Mouse (Mus musculus): ENCODE measurements around the gene Ada. TPM values are rescaled to one million over a fixed set of nuclear protein-coding genes. Genes with fewer than 3 reads are reported as not detected.

The Ada gene
- polyA plus RNA-seq, 1 experiment from 2014 or later = 7.3 TPM

DNA sequence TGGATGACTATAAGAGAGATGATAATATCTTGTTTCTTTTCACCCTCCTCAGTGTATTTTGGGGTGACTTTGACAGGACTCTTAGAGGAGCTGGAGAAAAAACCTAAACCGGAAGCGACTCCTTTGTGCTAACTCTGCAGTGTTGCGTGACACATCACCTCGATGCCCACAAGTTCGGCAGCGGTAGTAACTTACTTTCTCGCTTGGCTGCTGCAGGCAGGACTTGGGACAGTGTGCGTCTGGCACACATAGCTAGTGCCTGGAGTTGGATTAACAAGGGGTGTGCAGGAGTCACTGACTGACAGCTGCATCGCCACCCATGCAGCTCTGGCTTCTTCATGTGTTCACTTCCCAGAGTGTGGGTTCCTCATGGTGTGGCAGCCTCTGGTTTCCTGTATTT, 40.0 kb downstream of the Ada start:
- Histone ChIP-seq H3K36me3 (replicated peaks) (peaks cover 13% of the 10 kb centered on the region), H3K9me3 (no peaks in the 10 kb centered on the region), H3K4me2 (no peak overlapping the region), H3K27ac (no peak overlapping the region), H3K4me3 (replicated peaks) (no peak overlapping the region), H3K27me3 (no peaks in the 10 kb centered on the region), H3K9ac (no peak overlapping the region), H3K4me1 (no peaks in the 10 kb centered on the region; the same call in 1 of the 2 replicates)
- 92% methylated on average over 9 of the region's 9 CpGs for WGBS
- ATAC-seq (ENCODE audit: low FRiP score) = no peak

DNA sequence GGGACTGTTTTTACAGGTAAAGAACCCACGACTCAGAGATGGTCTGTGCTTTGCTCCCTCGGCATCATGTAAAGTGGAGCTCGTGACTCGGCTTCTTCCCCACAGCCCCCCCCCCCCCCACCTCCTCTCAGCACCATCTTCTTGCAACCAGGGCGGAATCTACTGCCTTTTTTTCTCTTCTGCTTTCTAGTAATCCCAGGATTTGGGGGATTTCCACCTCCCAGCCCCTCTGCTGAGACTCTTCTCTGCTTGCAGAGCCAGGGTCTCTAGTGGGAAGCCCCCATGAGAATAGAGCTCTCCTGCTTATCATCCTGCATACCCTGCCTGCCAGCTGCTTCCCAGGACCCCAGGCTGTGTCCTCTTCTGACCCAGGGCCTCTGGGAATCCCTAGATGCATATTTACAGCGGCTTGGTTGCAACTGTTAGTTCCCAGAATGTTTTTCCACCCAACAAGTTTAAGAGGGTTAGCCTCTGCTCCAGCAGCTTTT, 41.2 kb downstream of the Ada start:
- no peak for ATAC-seq (ENCODE audit: low FRiP score)

DNA sequence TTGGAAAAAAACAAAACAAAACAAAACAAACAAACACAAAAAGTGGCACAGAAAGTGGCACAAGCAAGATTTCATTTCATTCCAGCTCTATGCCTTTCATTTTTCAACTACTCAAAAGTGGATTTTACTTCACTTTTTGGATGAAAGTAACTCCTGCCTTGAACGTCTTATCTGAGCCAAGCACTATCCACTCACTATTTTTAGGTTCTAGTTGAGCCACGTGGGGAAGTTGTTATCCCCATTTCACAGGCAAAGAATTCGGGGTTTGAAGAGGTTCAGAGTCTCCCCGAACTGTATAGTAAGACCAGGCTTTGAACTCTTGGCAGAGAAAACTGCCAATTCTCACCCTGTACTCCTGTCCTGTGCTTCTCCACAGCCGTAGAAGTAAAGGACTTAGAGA, 41.7 kb downstream of the Ada start:
- no peak overlapping the region for H3K9ac ChIP-seq
- H3K27ac ChIP-seq = no peak overlapping the region
- H3K27me3 ChIP-seq = no peaks in the 10 kb centered on the region
- 90% methylated on average over 5 of the region's 5 CpGs for WGBS
- peaks cover 22% of the 10 kb centered on the region for H3K36me3 ChIP-seq (replicated peaks)
- H3K4me2 ChIP-seq = no peak overlapping the region
- ATAC-seq (ENCODE audit: low FRiP score) = no peak
- H3K9me3 ChIP-seq = no peaks in the 10 kb centered on the region
- H3K4me1 ChIP-seq = no peaks in the 10 kb centered on the region; the same call in 1 of the 2 replicates
- no peak overlapping the region for H3K4me3 ChIP-seq (replicated peaks)

More for the DNA sequence above, 41.2 kb downstream of the Ada start:
- H3K4me3 ChIP-seq (replicated peaks) = no peak overlapping the region
- WGBS = 89% methylated on average over 6 of the region's 6 CpGs
- no peak overlapping the region for H3K4me2 ChIP-seq
- H3K27me3 ChIP-seq = no peaks in the 10 kb centered on the region
- no peak overlapping the region for H3K27ac ChIP-seq
- H3K9ac ChIP-seq = no peak overlapping the region
- no peaks in the 10 kb centered on the region for H3K9me3 ChIP-seq
- no peaks in the 10 kb centered on the region; the same call in 1 of the 2 replicates for H3K4me1 ChIP-seq
- H3K36me3 ChIP-seq (replicated peaks) = peaks cover 22% of the 10 kb centered on the region

DNA sequence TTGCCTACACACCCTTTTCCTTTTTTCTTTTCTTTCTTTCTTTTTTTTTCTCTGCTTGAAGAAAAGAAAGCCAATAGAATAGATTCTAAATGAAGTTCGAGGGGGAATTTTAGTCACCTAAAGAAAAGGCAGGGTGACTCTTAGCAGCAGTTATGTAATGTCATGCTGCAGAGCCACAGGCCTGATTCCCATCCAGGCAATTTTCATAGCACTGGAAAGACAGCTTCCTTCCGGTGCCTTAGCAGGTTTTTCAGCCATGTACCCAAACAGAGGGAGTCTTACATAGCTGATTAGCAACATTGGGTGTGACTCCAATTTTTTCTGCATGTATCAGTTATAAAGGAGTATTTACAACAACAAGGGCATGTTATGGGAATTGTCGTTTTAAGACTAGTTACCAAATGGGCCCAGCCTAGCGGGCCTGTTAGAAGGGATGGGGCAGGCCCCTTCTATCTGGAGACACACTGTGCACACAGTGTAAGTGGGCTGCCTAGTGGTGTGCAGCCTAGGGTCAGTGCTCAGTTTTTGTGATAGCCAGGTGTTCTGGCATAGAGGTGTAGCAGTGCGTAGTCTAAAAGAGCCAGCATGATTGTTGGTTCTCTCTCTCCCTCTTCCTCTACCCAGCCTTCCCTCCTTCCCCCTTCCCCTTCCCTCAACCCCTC, 46.3 kb downstream of the Ada start:
- Histone ChIP-seq H3K9me3 (no peaks in the 10 kb centered on the region), H3K9ac (no peak overlapping the region), H3K27ac (no peak overlapping the region), H3K27me3 (no peaks in the 10 kb centered on the region), H3K4me3 (replicated peaks) (no peak overlapping the region), H3K4me2 (no peak overlapping the region), H3K36me3 (replicated peaks) (peaks cover 15% of the 10 kb centered on the region), H3K4me1 (peaks cover 3% of the 10 kb centered on the region; the same call in 1 of the 2 replicates)
- 87% methylated on average over 5 of the region's 5 CpGs for WGBS
- no peak for ATAC-seq (ENCODE audit: low FRiP score)

DNA sequence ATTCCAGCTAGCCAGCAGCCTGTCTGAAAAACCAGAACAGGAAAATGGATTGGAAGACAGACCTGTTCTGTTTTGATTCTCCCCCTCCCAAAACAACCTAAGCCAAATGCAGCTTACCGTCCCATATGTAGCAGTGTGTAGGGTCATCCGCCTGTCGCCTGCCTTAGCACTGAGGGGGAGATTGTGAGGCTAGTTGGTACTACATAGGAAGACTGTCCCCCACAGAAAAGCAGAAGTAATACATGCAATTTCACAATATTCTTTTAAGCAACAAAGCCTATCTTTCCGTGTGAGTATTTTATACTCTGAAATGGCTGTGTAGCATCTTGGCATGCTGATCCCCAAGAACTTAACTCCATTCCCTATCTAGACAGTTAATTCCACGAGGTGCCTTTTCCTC, 47.1 kb downstream of the Ada start:
- H3K9me3 ChIP-seq = no peaks in the 10 kb centered on the region
- ATAC-seq (ENCODE audit: low FRiP score) = no peak
- H3K4me1 ChIP-seq = peaks cover 7% of the 10 kb centered on the region; the same call in 1 of the 2 replicates
- no peak overlapping the region for H3K4me2 ChIP-seq
- no peaks in the 10 kb centered on the region for H3K27me3 ChIP-seq
- peaks cover 15% of the 10 kb centered on the region for H3K36me3 ChIP-seq (replicated peaks)
- no peak overlapping the region for H3K9ac ChIP-seq
- H3K27ac ChIP-seq = no peak overlapping the region
- WGBS = 89% methylated on average over 5 of the region's 5 CpGs
- H3K4me3 ChIP-seq (replicated peaks) = no peak overlapping the region

DNA sequence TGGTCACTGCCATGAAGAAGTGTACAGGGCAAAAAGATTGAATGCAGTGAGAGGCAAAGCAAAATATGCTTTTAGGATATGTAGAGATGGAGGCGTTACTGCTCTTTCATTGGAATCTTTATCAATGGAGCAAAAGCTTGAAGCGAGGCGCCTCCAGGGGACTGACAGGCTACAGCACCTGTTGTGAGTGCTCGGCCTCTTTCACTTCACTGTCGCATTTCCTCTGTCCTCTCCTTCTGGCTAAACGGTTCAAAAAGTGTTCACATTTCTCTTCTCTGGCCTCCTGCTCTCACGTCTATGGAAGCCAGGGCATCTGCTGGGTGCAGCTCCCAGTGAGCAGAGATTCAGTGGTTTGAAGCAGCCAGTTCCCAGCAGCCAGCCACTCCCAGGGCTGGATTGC, 47.6 kb downstream of the Ada start:
- WGBS = 81% methylated on average over 7 of the region's 7 CpGs
- Histone ChIP-seq H3K36me3 (replicated peaks) (peaks cover 15% of the 10 kb centered on the region), H3K4me3 (replicated peaks) (no peak overlapping the region), H3K9me3 (no peaks in the 10 kb centered on the region), H3K9ac (no peak overlapping the region), H3K27ac (no peak overlapping the region), H3K4me2 (no peak overlapping the region), H3K27me3 (no peaks in the 10 kb centered on the region), H3K4me1 (peaks cover 10% of the 10 kb centered on the region)
- ATAC-seq (ENCODE audit: low FRiP score) = no peak

DNA sequence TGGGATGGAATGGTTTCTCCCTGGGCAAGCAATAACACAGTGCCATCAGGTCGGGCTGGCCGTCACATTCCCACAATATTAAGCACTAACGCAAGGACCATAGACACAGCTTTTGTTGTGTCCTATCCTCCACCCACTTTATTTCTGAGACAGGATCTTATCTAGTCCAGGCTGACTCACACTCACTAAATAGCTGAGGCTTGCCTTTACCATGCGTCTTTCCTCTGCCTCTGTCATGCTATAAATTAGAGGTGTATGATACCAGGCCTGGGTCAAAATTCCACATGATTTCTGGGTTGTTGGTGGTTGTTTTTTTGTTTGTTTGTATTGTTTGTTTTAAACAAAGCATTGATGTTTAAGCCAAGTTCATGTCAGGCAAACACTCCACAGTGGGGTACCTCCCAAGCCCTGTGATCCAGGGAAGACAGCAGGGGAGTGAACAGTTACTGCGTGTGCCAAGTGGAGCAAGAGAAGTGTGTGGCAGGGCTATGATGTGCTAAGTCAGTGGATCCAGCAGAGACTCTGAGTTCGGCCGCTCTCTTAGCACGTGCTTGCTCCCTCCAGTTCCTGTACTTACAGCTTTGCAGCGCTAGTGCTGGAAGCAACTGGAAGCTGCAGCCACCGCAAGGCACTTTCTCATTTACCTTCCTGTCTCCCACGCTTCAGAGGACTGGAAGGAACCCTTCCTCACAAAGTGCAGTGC, 50.8 kb downstream of the Ada start:
- Histone ChIP-seq H3K36me3 (replicated peaks) (0 out of 2 replicates have a peak, but pooled peaks cover 4% of the 10 kb centered on the region), H3K27ac (no peak overlapping the region), H3K4me3 (replicated peaks) (no peak overlapping the region), H3K9me3 (no peaks in the 10 kb centered on the region), H3K4me1 (peaks cover 27% of the 10 kb centered on the region), H3K27me3 (no peaks in the 10 kb centered on the region), H3K4me2 (no peak overlapping the region), H3K9ac (no peak overlapping the region)
- no peak for ATAC-seq (ENCODE audit: low FRiP score)
- 88% methylated on average over 11 of the region's 11 CpGs for WGBS

DNA sequence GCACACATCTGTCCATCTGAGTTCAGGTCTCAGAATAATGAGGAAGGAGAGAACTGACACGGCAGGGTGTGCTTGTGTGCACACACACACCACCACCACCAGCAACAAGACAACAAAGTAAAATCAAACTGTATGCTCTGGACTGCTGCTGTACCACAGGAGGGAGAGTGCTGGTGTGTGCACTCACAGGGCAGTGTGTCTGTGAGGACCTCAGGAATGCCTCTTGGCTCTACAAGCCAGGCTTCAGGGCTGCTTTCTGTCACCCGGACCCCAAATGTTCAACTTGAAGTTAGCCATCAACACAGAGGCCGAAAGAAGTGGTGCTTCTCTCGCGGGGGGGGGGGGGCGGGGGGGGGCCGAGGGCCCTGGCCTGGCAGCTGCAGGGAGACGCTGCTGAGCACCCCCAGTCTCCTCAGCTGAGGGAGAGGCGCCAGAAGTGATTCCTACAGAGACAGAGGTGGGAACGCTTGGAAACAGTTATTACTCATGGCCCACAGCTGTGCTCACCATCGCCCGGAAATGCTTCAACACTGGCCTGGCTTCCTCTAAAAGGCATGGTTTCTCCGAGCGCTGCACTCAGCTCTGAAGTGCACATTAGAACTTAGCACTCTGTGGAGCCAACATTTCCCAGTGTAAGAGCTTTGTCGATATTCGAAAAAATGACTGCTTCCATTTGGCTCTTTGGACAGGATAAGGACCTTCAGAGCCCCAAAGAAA, 52.1 kb downstream of the Ada start:
- no peak for ATAC-seq (ENCODE audit: low FRiP score)
- no peak overlapping the region for H3K9ac ChIP-seq
- H3K27me3 ChIP-seq = no peaks in the 10 kb centered on the region
- no peaks in the 10 kb centered on the region for H3K36me3 ChIP-seq (replicated peaks)
- H3K4me1 ChIP-seq = peaks cover 30% of the 10 kb centered on the region
- WGBS = 66% methylated on average over 15 of the region's 16 CpGs
- H3K4me3 ChIP-seq (replicated peaks) = no peak overlapping the region
- H3K9me3 ChIP-seq = no peaks in the 10 kb centered on the region
- H3K4me2 ChIP-seq = no peak overlapping the region
- no peak overlapping the region for H3K27ac ChIP-seq

DNA sequence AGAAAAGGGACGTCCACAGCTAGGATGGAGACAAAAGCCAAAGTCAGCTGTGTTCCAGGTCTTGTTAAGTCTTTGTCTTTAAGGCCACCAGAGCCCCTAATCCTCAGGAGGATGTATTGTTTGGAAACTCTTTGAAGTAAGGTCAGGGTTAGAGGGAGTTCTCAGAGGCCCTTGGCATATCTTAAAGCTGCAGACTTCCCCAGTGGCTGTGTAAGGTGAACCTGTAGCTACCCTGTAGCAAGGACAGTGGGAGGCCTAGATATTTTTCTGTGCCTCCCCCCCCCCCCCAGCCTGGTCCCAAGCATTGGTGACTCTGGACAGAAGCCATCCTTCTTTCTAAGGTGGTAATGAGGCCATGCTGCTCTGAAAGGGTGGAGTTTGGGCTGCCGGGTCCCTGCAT, 53.3 kb downstream of the Ada start:
- no peak for ATAC-seq (ENCODE audit: low FRiP score)
- 28% methylated on average over 2 of the region's 2 CpGs for WGBS
- H3K9me3 ChIP-seq = no peaks in the 10 kb centered on the region
- H3K4me3 ChIP-seq (replicated peaks) = no peak overlapping the region
- H3K9ac ChIP-seq = no peak overlapping the region
- peaks cover 27% of the 10 kb centered on the region for H3K4me1 ChIP-seq
- no peaks in the 10 kb centered on the region for H3K27me3 ChIP-seq
- no peak overlapping the region for H3K27ac ChIP-seq
- H3K36me3 ChIP-seq (replicated peaks) = no peaks in the 10 kb centered on the region
- H3K4me2 ChIP-seq = no peak overlapping the region

DNA sequence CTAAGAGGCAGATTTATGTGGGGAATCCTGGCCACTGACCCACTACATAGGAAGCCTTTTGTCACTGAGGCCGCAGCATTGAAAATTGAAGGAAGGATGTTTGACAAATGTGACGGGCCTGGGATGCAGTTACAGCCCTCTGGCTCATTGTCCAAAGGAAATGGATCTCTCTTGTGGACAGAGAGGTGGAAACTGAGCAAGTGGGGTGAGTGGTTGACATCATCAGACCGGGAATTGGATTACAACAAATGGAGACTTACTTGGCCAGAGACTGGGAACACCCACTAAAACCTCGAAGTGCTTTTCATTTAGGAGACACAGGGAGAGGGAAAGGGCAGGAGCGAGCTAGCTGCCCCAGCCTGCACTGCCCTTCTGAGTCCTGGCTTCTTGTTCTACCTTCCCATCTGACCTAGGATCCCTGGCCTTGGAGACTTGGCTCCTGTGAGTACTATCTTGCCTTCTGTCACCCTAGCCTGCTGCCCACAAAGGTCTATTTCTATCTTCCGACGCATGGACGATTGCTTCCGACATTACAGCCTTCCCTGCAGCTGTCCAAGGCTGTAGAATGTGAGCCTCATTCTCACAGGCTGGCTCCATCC, 56.2 kb downstream of the Ada start:
- H3K4me2 ChIP-seq = no peak overlapping the region
- H3K9me3 ChIP-seq = no peaks in the 10 kb centered on the region
- peaks cover 44% of the 10 kb centered on the region for H3K4me1 ChIP-seq
- 0 out of 2 replicates have a peak overlapping the region, but pooled peaks have one; percentile 42 for H3K27ac ChIP-seq
- no peak overlapping the region for H3K4me3 ChIP-seq (replicated peaks)
- no peaks in the 10 kb centered on the region for H3K36me3 ChIP-seq (replicated peaks)
- no peaks in the 10 kb centered on the region for H3K27me3 ChIP-seq
- ATAC-seq (ENCODE audit: low FRiP score) = no peak
- H3K9ac ChIP-seq = no peak overlapping the region
- WGBS = 72% methylated on average over 9 of the region's 9 CpGs

DNA sequence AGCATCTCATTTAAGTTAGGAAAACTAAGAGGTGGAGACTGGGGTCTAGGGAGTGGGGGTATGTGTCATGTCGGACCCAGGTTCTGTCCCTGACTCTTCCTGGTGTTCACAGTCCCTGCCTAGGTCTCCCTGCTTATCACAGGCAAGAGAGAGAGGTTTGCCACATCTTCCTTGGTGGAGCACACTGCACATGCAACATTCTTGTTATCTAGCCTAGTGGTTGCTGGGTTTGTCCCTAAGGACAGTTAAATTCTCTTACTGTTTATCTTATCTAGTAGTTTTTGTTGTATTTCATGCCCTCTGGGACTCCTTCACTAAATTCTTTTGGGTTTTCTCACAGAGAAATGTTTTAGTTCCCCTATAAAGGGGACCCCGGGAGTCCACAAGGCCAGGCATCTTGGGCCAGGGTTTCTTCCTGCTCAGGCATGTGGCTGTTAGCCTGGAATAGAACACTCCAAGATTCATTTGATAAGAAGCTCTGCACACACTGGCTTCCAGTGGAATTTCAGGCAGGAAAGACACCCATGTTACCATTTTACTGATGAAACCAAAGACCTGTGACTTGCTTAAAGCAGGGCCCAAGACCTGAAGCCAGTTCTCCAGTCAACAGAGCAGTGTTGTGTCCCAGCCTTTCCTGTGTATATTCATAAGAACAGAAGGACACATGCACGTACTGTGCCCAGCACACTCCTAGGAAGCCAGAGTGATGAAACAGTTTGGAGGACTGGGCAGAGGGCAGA, 57.0 kb downstream of the Ada start:
- H3K9me3 ChIP-seq = no peaks in the 10 kb centered on the region
- no peak overlapping the region for H3K4me3 ChIP-seq (replicated peaks)
- no peaks in the 10 kb centered on the region for H3K27me3 ChIP-seq
- H3K27ac ChIP-seq = 0 out of 2 replicates have a peak overlapping the region, but pooled peaks have one; percentile 42
- no peak overlapping the region for H3K9ac ChIP-seq
- WGBS = 86% methylated on average over 3 of the region's 3 CpGs
- H3K4me1 ChIP-seq = peaks cover 41% of the 10 kb centered on the region
- H3K36me3 ChIP-seq (replicated peaks) = no peaks in the 10 kb centered on the region
- no peak for ATAC-seq (ENCODE audit: low FRiP score)
- H3K4me2 ChIP-seq = no peak overlapping the region

All from forebrain, embryonic 12.5 days (tissue).